8 mouse cellular contexts compared by ENCODE assay signal in genomic region chr17:33908331-33909076, GRCm38 (mm10). TPM values are rescaled to one million over a fixed set of nuclear protein-coding genes. Genes with fewer than 3 reads are reported as not detected.
DNase-seq lines count a peak whose midpoint lies in the region; ATAC-seq and TF ChIP-seq lines count a peak whose summit lies in the region.

No protein-coding gene starts in this region.

- peaks cover 24% of the 10 kb centered on the region for H3K4me1 ChIP-seq in forebrain, embryonic 12.5 days
- peaks cover 14% of the 10 kb centered on the region for H3K4me1 ChIP-seq in hindbrain, embryonic 16.5 days (ENCODE audit: control insufficient read depth, insufficient read depth, low read depth, low read length)
- H3K4me1 ChIP-seq in limb, embryonic 15.5 days, result peaks cover 34% of the 10 kb centered on the region
- peaks cover 14% of the 10 kb centered on the region for H3K4me1 ChIP-seq in midbrain, embryonic 14.5 days (ENCODE audit: control insufficient read depth, insufficient read depth, low read length)

- peak overlapping the region; percentile 91 for H3K27ac ChIP-seq in forebrain, embryonic 12.5 days
- peak overlapping the region; percentile 85 for H3K27ac ChIP-seq in hindbrain, embryonic 16.5 days (ENCODE audit: low read depth, low read length)
- peak overlapping the region; percentile 87 for H3K27ac ChIP-seq in limb, embryonic 15.5 days
- peak overlapping the region; percentile 93 for H3K27ac ChIP-seq in midbrain, embryonic 14.5 days (replicated peaks; ENCODE audit: low read depth, low read length)

- peak overlapping the region; percentile 99 for H3K4me2 ChIP-seq in forebrain, embryonic 12.5 days
- peak overlapping the region; percentile 78 for H3K4me2 ChIP-seq in hindbrain, embryonic 16.5 days (ENCODE audit: low read length)
- peak overlapping the region; percentile 96 for H3K4me2 ChIP-seq in limb, embryonic 15.5 days
- H3K4me2 ChIP-seq in midbrain, embryonic 14.5 days (ENCODE audit: low read length), result peak overlapping the region; percentile 93

- DNase-seq in layer of hippocampus, adult 9-11 months, result peak; percentile 65
- DNase-seq in layer of hippocampus, adult 11-12 months (ENCODE audit: low spot score), result no peak
- DNase-seq in brain, embryonic 14.5 days (ENCODE audit: low read depth), result peak; percentile 76
- DNase-seq in midbrain, embryonic 14.5 days, result peak; percentile 66
- peak; percentile 34 to 41 for DNase-seq in thymus, postnatal 10 days (ENCODE audit: low spot score in 2 of 2)

- TF ChIP-seq CTCF in brain, embryonic 14.5 days (IDR thresholded peaks at IDR 0.05; ENCODE audit: borderline replicate concordance, extremely low read depth, insufficient read depth, insufficient read length), result no peak

- no peaks in the 10 kb centered on the region for H3K9me3 ChIP-seq in forebrain, embryonic 12.5 days
- no peaks in the 10 kb centered on the region for H3K9me3 ChIP-seq in hindbrain, embryonic 16.5 days (ENCODE audit: control insufficient read depth, low read length)
- no peaks in the 10 kb centered on the region for H3K9me3 ChIP-seq in limb, embryonic 15.5 days
- no peaks in the 10 kb centered on the region for H3K9me3 ChIP-seq in midbrain, embryonic 14.5 days (ENCODE audit: control insufficient read depth, low read length)

- peak overlapping the region; percentile 84 for H3K4me3 ChIP-seq in forebrain, embryonic 12.5 days (replicated peaks)
- H3K4me3 ChIP-seq in hindbrain, embryonic 16.5 days (ENCODE audit: low read length), result peak overlapping the region; percentile 91
- peak overlapping the region; percentile 93 for H3K4me3 ChIP-seq in limb, embryonic 15.5 days
- H3K4me3 ChIP-seq in midbrain, embryonic 14.5 days (replicated peaks; ENCODE audit: low read depth, low read length), result peak overlapping the region; percentile 76

- peak overlapping the region; percentile 87 for H3K9ac ChIP-seq in forebrain, embryonic 12.5 days
- peak overlapping the region; percentile 81 for H3K9ac ChIP-seq in hindbrain, embryonic 16.5 days (ENCODE audit: low read depth, low read length)
- peak overlapping the region; percentile 49 for H3K9ac ChIP-seq in limb, embryonic 15.5 days
- H3K9ac ChIP-seq in midbrain, embryonic 14.5 days (replicated peaks; ENCODE audit: low read length), result peak overlapping the region; percentile 81

- H3K36me3 ChIP-seq in forebrain, embryonic 12.5 days (replicated peaks), result peaks cover 24% of the 10 kb centered on the region
- peaks cover 12% of the 10 kb centered on the region for H3K36me3 ChIP-seq in hindbrain, embryonic 16.5 days (ENCODE audit: control insufficient read depth, insufficient read depth, low read length)
- H3K36me3 ChIP-seq in limb, embryonic 15.5 days, result peaks cover 22% of the 10 kb centered on the region
- H3K36me3 ChIP-seq in midbrain, embryonic 14.5 days (ENCODE audit: control insufficient read depth, insufficient read depth, low read length), result peaks cover 24% of the 10 kb centered on the region

- ATAC-seq in forebrain, embryonic 12.5 days (ENCODE audit: low FRiP score), result peak; percentile 67
- peak; percentile 63 for ATAC-seq in hindbrain, embryonic 16.5 days
- ATAC-seq in limb, embryonic 15.5 days (ENCODE audit: insufficient number of reproducible peaks, low FRiP score, low TSS enrichment, low read depth), result peak; percentile 51
- ATAC-seq in midbrain, embryonic 14.5 days (ENCODE audit: low FRiP score, low TSS enrichment), result peak; percentile 14

- H3K27me3 ChIP-seq in forebrain, embryonic 12.5 days, result no peaks in the 10 kb centered on the region
- no peaks in the 10 kb centered on the region for H3K27me3 ChIP-seq in hindbrain, embryonic 16.5 days (replicated peaks; ENCODE audit: control insufficient read depth, insufficient read depth, low read length)
- no peaks in the 10 kb centered on the region for H3K27me3 ChIP-seq in limb, embryonic 15.5 days
- H3K27me3 ChIP-seq in midbrain, embryonic 14.5 days (ENCODE audit: control insufficient read depth, insufficient read depth, low read length), result no peaks in the 10 kb centered on the region

- TF ChIP-seq POLR2A in brain, embryonic 14.5 days (IDR thresholded peaks at IDR 0.05; ENCODE audit: borderline replicate concordance, extremely low read depth, insufficient read depth, insufficient read length, poor library complexity, severe bottlenecking), result no peak

- under 1% methylated on average over 44 of the region's 44 CpGs for WGBS in forebrain, embryonic 12.5 days
- under 1% methylated on average over 44 of the region's 44 CpGs for WGBS in hindbrain, embryonic 16.5 days
- WGBS in limb, embryonic 15.5 days, result under 1% methylated on average over 43 of the region's 44 CpGs
- under 1% methylated on average over 44 of the region's 44 CpGs for WGBS in midbrain, embryonic 14.5 days

RNA-seq across cellular contexts. Expression of gene Daxx, which starts 0.7 kb away (rescaled TPM):
- 43.8 and 52.6 TPM in 2 replicates for polyA plus RNA-seq in brain, embryonic 14.5 days (2012; rRNA removed)
- polyA plus RNA-seq in forebrain, embryonic 12.5 days (2016; fragmentation: Nextera tagmentation; extraction: Ambion mirVana), result 67.9 and 68.2 TPM in 2 replicates
- polyA plus RNA-seq in hindbrain, embryonic 16.5 days (2015; fragmentation: Nextera tagmentation; extraction: Ambion mirVana), result 52.0 and 53.7 TPM in 2 replicates
- polyA plus RNA-seq in limb, embryonic 15.5 days (2015; fragmentation: Nextera tagmentation; extraction: Ambion mirVana), result 47.2 and 55.7 TPM in 2 replicates
- polyA plus RNA-seq in midbrain, embryonic 14.5 days (2014; fragmentation: Nextera tagmentation; extraction: Ambion mirVana), result 40.7 and 44.6 TPM in 2 replicates

RNA-seq across cellular contexts. Expression of gene Platr17, which starts 3.6 kb away (rescaled TPM):
- polyA plus RNA-seq in brain, embryonic 14.5 days (2012; rRNA removed), result 0.30 and 0.38 TPM in 2 replicates
- not detected in 2 replicates for polyA plus RNA-seq in forebrain, embryonic 12.5 days (2016; fragmentation: Nextera tagmentation; extraction: Ambion mirVana)
- 0.20 and 0.46 TPM in 2 replicates for polyA plus RNA-seq in hindbrain, embryonic 16.5 days (2015; fragmentation: Nextera tagmentation; extraction: Ambion mirVana)
- 0.19 and 0.30 TPM in 2 replicates for polyA plus RNA-seq in limb, embryonic 15.5 days (2015; fragmentation: Nextera tagmentation; extraction: Ambion mirVana)
- 1.1 TPM in 1 of 2 replicates, not detected in the other for polyA plus RNA-seq in midbrain, embryonic 14.5 days (2014; fragmentation: Nextera tagmentation; extraction: Ambion mirVana)

RNA-seq across cellular contexts. Expression of gene Tapbp, which starts 7.2 kb away (rescaled TPM):
- polyA plus RNA-seq in brain, embryonic 14.5 days (2012; rRNA removed), result 17.4 and 22.8 TPM in 2 replicates
- polyA plus RNA-seq in forebrain, embryonic 12.5 days (2016; fragmentation: Nextera tagmentation; extraction: Ambion mirVana), result 16.1 and 19.5 TPM in 2 replicates
- polyA plus RNA-seq in hindbrain, embryonic 16.5 days (2015; fragmentation: Nextera tagmentation; extraction: Ambion mirVana), result 29.2 and 32.6 TPM in 2 replicates
- polyA plus RNA-seq in limb, embryonic 15.5 days (2015; fragmentation: Nextera tagmentation; extraction: Ambion mirVana), result 42.1 and 46.3 TPM in 2 replicates
- polyA plus RNA-seq in midbrain, embryonic 14.5 days (2014; fragmentation: Nextera tagmentation; extraction: Ambion mirVana), result 18.3 and 20.6 TPM in 2 replicates

RNA-seq across cellular contexts. Expression of gene Zbtb22, which starts 7.2 kb away (rescaled TPM):
- polyA plus RNA-seq in brain, embryonic 14.5 days (2012; rRNA removed), result 35.8 and 43.6 TPM in 2 replicates
- polyA plus RNA-seq in forebrain, embryonic 12.5 days (2016; fragmentation: Nextera tagmentation; extraction: Ambion mirVana), result 23.1 and 23.5 TPM in 2 replicates
- 16.2 and 17.2 TPM in 2 replicates for polyA plus RNA-seq in hindbrain, embryonic 16.5 days (2015; fragmentation: Nextera tagmentation; extraction: Ambion mirVana)
- 14.0 and 15.5 TPM in 2 replicates for polyA plus RNA-seq in limb, embryonic 15.5 days (2015; fragmentation: Nextera tagmentation; extraction: Ambion mirVana)
- 12.1 and 13.1 TPM in 2 replicates for polyA plus RNA-seq in midbrain, embryonic 14.5 days (2014; fragmentation: Nextera tagmentation; extraction: Ambion mirVana)

RNA-seq across cellular contexts. Expression of gene Kifc1, which starts 18.0 kb away (rescaled TPM):
- 18.5 and 32.3 TPM in 2 replicates for polyA plus RNA-seq in brain, embryonic 14.5 days (2012; rRNA removed)
- polyA plus RNA-seq in forebrain, embryonic 12.5 days (2016; fragmentation: Nextera tagmentation; extraction: Ambion mirVana), result 5.4 and 7.4 TPM in 2 replicates
- polyA plus RNA-seq in hindbrain, embryonic 16.5 days (2015; fragmentation: Nextera tagmentation; extraction: Ambion mirVana), result 2.5 and 2.6 TPM in 2 replicates
- polyA plus RNA-seq in limb, embryonic 15.5 days (2015; fragmentation: Nextera tagmentation; extraction: Ambion mirVana), result 3.5 and 7.7 TPM in 2 replicates
- 2.2 and 2.5 TPM in 2 replicates for polyA plus RNA-seq in midbrain, embryonic 14.5 days (2014; fragmentation: Nextera tagmentation; extraction: Ambion mirVana)

Comparison
In these comparisons a context has a peak if more than half of its experiments do, and no peak if none do; other contexts are left out.
1. ATAC-seq: peak in every context shown above with its lines; median percentile 67 in forebrain, embryonic 12.5 days; 63 in hindbrain, embryonic 16.5 days; 51 in limb, embryonic 15.5 days; 14 in midbrain, embryonic 14.5 days.